Mouse (Mus musculus): ENCODE data around the gene Abcc4. TPM values are rescaled to one million over a fixed set of nuclear protein-coding genes. Genes with fewer than 3 reads are reported as not detected.
A peak's percentile ranks its signal among the peaks of the same experiment; 100 is the strongest.

Abcc4 gene
- total and polyA plus RNA-seq, 3 experiments: 5.7 to 9.8 (median 9.1) TPM

GRCm38 (mm10) chr14:118742862-118743261 lies 36.8 kb upstream of the Abcc4 start:
- WGBS: 69% methylated on average over 5 of the region's 5 CpGs
- H3K4me3 ChIP-seq: no peak overlapping the region
- intact Hi-C loops (cut with DNase I): no loop called here
- H3K79me2 ChIP-seq (replicated peaks; ENCODE audit: control insufficient read depth, insufficient read depth, low read length): no peaks in the 10 kb centered on the region
- H3K9ac ChIP-seq (ENCODE audit: low read depth, low read length): no peak overlapping the region
- no peak overlapping the region for H3K27ac ChIP-seq
- DNase-seq: no peak
- TF ChIP-seq EP300 (IDR thresholded peaks at IDR 0.05; ENCODE audit: insufficient read depth, low read depth, low read length): no peak
- TF ChIP-seq POLR2A (IDR thresholded peaks at IDR 0.05; ENCODE audit: insufficient read depth, low read depth, low read length): no peak
- TF ChIP-seq CTCF (IDR thresholded peaks at IDR 0.05): no peak
- H3K36me3 ChIP-seq (ENCODE audit: control insufficient read depth, insufficient read depth, low read length): no peaks in the 10 kb centered on the region
- no peaks in the 10 kb centered on the region for H3K4me1 ChIP-seq (ENCODE audit: control insufficient read depth, insufficient read depth, low read length)
- H3K27me3 ChIP-seq (ENCODE audit: control insufficient read depth, insufficient read depth, low read length): no peaks in the 10 kb centered on the region

- Histone ChIP-seq H3K79me2 (replicated peaks; ENCODE audit: control insufficient read depth, insufficient read depth, low read length) (no peaks in the 10 kb centered on the region), H3K4me3 (no peak overlapping the region), H3K36me3 (ENCODE audit: control insufficient read depth, insufficient read depth, low read length) (no peaks in the 10 kb centered on the region), H3K27me3 (ENCODE audit: control insufficient read depth, insufficient read depth, low read length) (no peaks in the 10 kb centered on the region), H3K9ac (ENCODE audit: low read depth, low read length) (no peak overlapping the region), H3K4me1 (ENCODE audit: control insufficient read depth, insufficient read depth, low read length) (peaks cover 1% of the 10 kb centered on the region), H3K27ac (no peak overlapping the region)
- intact Hi-C loops (cut with DNase I): loop anchor here (1.0 kb wide), 1 partner anchor 24 kb away; no protein-coding TSS in a partner anchor
- TF ChIP-seq EP300 (IDR thresholded peaks at IDR 0.05; ENCODE audit: insufficient read depth, low read depth, low read length) (no peak), CTCF (IDR thresholded peaks at IDR 0.05) (no peak), POLR2A (IDR thresholded peaks at IDR 0.05; ENCODE audit: insufficient read depth, low read depth, low read length) (no peak)
- no peak for DNase-seq
Observed at GRCm38 (mm10) chr14:118741780-118742179, 35.8 kb upstream of the Abcc4 start.

- no peak overlapping the region for H3K4me3 ChIP-seq
- H3K27me3 ChIP-seq (ENCODE audit: control insufficient read depth, insufficient read depth, low read length): no peaks in the 10 kb centered on the region
- no peaks in the 10 kb centered on the region for H3K36me3 ChIP-seq (ENCODE audit: control insufficient read depth, insufficient read depth, low read length)
- intact Hi-C loops (cut with DNase I): no loop called here
- WGBS: 34% methylated on average over 12 of the region's 12 CpGs
- H3K4me1 ChIP-seq (ENCODE audit: control insufficient read depth, insufficient read depth, low read length): peaks cover 3% of the 10 kb centered on the region
- no peaks in the 10 kb centered on the region for H3K79me2 ChIP-seq (replicated peaks; ENCODE audit: control insufficient read depth, insufficient read depth, low read length)
- peak in 1 of 2 experiments; percentile 14 for DNase-seq
- no peak overlapping the region for H3K9ac ChIP-seq (ENCODE audit: low read depth, low read length)
- no peak for TF ChIP-seq EP300 (IDR thresholded peaks at IDR 0.05; ENCODE audit: insufficient read depth, low read depth, low read length)
- no peak for TF ChIP-seq CTCF (IDR thresholded peaks at IDR 0.05)
- no peak for TF ChIP-seq POLR2A (IDR thresholded peaks at IDR 0.05; ENCODE audit: insufficient read depth, low read depth, low read length)
- H3K27ac ChIP-seq: peak overlapping the region; percentile 23
Observed at GRCm38 (mm10) chr14:118737251-118737888, 31.4 kb upstream of the Abcc4 start.

GRCm38 (mm10) chr14:118735114-118735513 lies 29.1 kb upstream of the Abcc4 start:
- TF ChIP-seq CTCF (IDR thresholded peaks at IDR 0.05) (no peak), EP300 (IDR thresholded peaks at IDR 0.05; ENCODE audit: insufficient read depth, low read depth, low read length) (no peak), POLR2A (IDR thresholded peaks at IDR 0.05; ENCODE audit: insufficient read depth, low read depth, low read length) (no peak)
- WGBS: 33% methylated on average over 2 of the region's 2 CpGs
- peaks cover 4% of the 10 kb centered on the region for H3K4me1 ChIP-seq (ENCODE audit: control insufficient read depth, insufficient read depth, low read length)
- H3K9ac ChIP-seq (ENCODE audit: low read depth, low read length): no peak overlapping the region
- H3K27me3 ChIP-seq (ENCODE audit: control insufficient read depth, insufficient read depth, low read length): no peaks in the 10 kb centered on the region
- H3K27ac ChIP-seq: no peak overlapping the region
- DNase-seq: no peak
- H3K4me3 ChIP-seq: no peak overlapping the region
- intact Hi-C loops (cut with DNase I): no loop called here
- H3K36me3 ChIP-seq (ENCODE audit: control insufficient read depth, insufficient read depth, low read length): no peaks in the 10 kb centered on the region
- no peaks in the 10 kb centered on the region for H3K79me2 ChIP-seq (replicated peaks; ENCODE audit: control insufficient read depth, insufficient read depth, low read length)

GRCm38 (mm10) chr14:118733146-118733545 lies 27.1 kb upstream of the Abcc4 start:
- Histone ChIP-seq H3K79me2 (replicated peaks; ENCODE audit: control insufficient read depth, insufficient read depth, low read length) (no peaks in the 10 kb centered on the region), H3K36me3 (ENCODE audit: control insufficient read depth, insufficient read depth, low read length) (no peaks in the 10 kb centered on the region), H3K4me3 (no peak overlapping the region), H3K9ac (ENCODE audit: low read depth, low read length) (no peak overlapping the region), H3K27ac (no peak overlapping the region), H3K27me3 (ENCODE audit: control insufficient read depth, insufficient read depth, low read length) (no peaks in the 10 kb centered on the region), H3K4me1 (ENCODE audit: control insufficient read depth, insufficient read depth, low read length) (peaks cover 4% of the 10 kb centered on the region)
- intact Hi-C loops (cut with DNase I): no loop called here
- DNase-seq: no peak
- WGBS: 79% methylated on average over 5 of the region's 5 CpGs
- no peak for TF ChIP-seq EP300 (IDR thresholded peaks at IDR 0.05; ENCODE audit: insufficient read depth, low read depth, low read length)
- no peak for TF ChIP-seq POLR2A (IDR thresholded peaks at IDR 0.05; ENCODE audit: insufficient read depth, low read depth, low read length)
- TF ChIP-seq CTCF (IDR thresholded peaks at IDR 0.05): no peak

- Histone ChIP-seq H3K9ac (ENCODE audit: low read depth, low read length) (no peak overlapping the region), H3K27ac (no peak overlapping the region), H3K4me1 (ENCODE audit: control insufficient read depth, insufficient read depth, low read length) (peaks cover 1% of the 10 kb centered on the region; the same call in 1 of the 2 replicates), H3K79me2 (replicated peaks; ENCODE audit: control insufficient read depth, insufficient read depth, low read length) (no peaks in the 10 kb centered on the region), H3K27me3 (ENCODE audit: control insufficient read depth, insufficient read depth, low read length) (no peaks in the 10 kb centered on the region), H3K4me3 (no peak overlapping the region), H3K36me3 (ENCODE audit: control insufficient read depth, insufficient read depth, low read length) (no peaks in the 10 kb centered on the region)
- intact Hi-C loops (cut with DNase I): no loop called here
- no peak for DNase-seq
- TF ChIP-seq CTCF (IDR thresholded peaks at IDR 0.05) (no peak), EP300 (IDR thresholded peaks at IDR 0.05; ENCODE audit: insufficient read depth, low read depth, low read length) (no peak), POLR2A (IDR thresholded peaks at IDR 0.05; ENCODE audit: insufficient read depth, low read depth, low read length) (no peak)
- 79% methylated on average over 5 of the region's 5 CpGs for WGBS
Observed at GRCm38 (mm10) chr14:118730631-118731030, 24.6 kb upstream of the Abcc4 start.

All from heart, adult 2 months (tissue).